Mouse (Mus musculus) midbrain, embryonic 12.5 days (tissue): Measurements from ENCODE around the gene Stk38l. TPM values are rescaled to one million over a fixed set of nuclear protein-coding genes. Genes with fewer than 3 reads are reported as not detected.

ENCODE experiments used
- ATAC-seq: fragments of 200-750 bp; cut with Nextera tagmentation; 2 replicates; pipeline ENCODE4 v1.8.0; 2017; ENCODE audit warnings: low read depth, moderate TSS enrichment, moderate library complexity; ENCODE audit not compliant: low FRiP score
- H3K27ac ChIP-seq: fragments of 300-500 bp; sonication (generic); replicated peaks from 2 replicates; pipeline ENCODE4 v1.5.1; 2016; ENCODE audit warnings: mild to moderate bottlenecking
- H3K27me3 ChIP-seq: fragments of 300-500 bp; sonication (generic); 2 replicates; pipeline ENCODE4 v1.6.1; 2016; ENCODE audit warnings: mild to moderate bottlenecking
- H3K36me3 ChIP-seq: fragments of 300-500 bp; sonication (generic); 2 replicates; pipeline ENCODE4 v1.6.1; 2016
- H3K4me1 ChIP-seq: fragments of 300-500 bp; sonication (generic); 2 replicates; pipeline ENCODE4 v1.6.1; 2016
- H3K4me2 ChIP-seq: fragments of 300-500 bp; sonication (generic); replicated peaks from 2 replicates; pipeline ENCODE4 v1.6.1; 2016; ENCODE audit warnings: mild to moderate bottlenecking, moderate library complexity
- H3K4me3 ChIP-seq: fragments of 300-500 bp; sonication (generic); 2 replicates; pipeline ENCODE4 v1.5.1; 2016; ENCODE audit warnings: mild to moderate bottlenecking
- H3K9ac ChIP-seq: fragments of 300-500 bp; sonication (generic); replicated peaks from 2 replicates; pipeline ENCODE4 v1.6.1; 2016; ENCODE audit warnings: mild to moderate bottlenecking, moderate library complexity
- H3K9me3 ChIP-seq: fragments of 300-500 bp; sonication (generic); 2 replicates; pipeline ENCODE4 v1.6.1; 2016; ENCODE audit warnings: mild to moderate bottlenecking
- whole genome bisulfite sequencing: fragments of 180-500 bp; shearing (Covaris S2); methylation state at CpG from one replicate; pipeline ENCODE4 v1.1.7; 2016; 5-methylcytosine and 5-hydroxymethylcytosine counted together
- polyA plus RNA-seq: library from polyadenylated mRNA; unstranded; fragments of >200 nt; fragmentation: Nextera tagmentation; extraction: Ambion mirVana; gene quantifications from 2 replicates; pipeline ENCODE4 v1.2.1, GENCODE M21; 2016

The Stk38l gene
- polyA plus RNA-seq, 1 experiment from 2014 or later: 19.0 TPM

- WGBS: 93% methylated on average over 3 of the region's 3 CpGs
- Histone ChIP-seq H3K4me1 (0 out of 2 replicates have a peak, but pooled peaks cover 2% of the 10 kb centered on the region), H3K4me3 (no peak overlapping the region), H3K4me2 (no peak overlapping the region), H3K27me3 (no peaks in the 10 kb centered on the region), H3K36me3 (peaks cover 17% of the 10 kb centered on the region), H3K9me3 (no peaks in the 10 kb centered on the region), H3K9ac (no peak overlapping the region), H3K27ac (no peak overlapping the region)
- no peak for ATAC-seq
Measured at GRCm38 (mm10) chr6:146778055-146778454, 53.3 kb downstream of the Stk38l start.

GRCm38 (mm10) chr6:146781566-146781965 is 56.8 kb downstream of the Stk38l start:
- Histone ChIP-seq H3K9ac (no peak overlapping the region), H3K27ac (no peak overlapping the region), H3K4me3 (no peak overlapping the region), H3K9me3 (0 out of 2 replicates have a peak, but pooled peaks cover 2% of the 10 kb centered on the region), H3K4me1 (0 out of 2 replicates have a peak, but pooled peaks cover under 1% of the 10 kb centered on the region), H3K36me3 (no peaks in the 10 kb centered on the region), H3K4me2 (no peak overlapping the region), H3K27me3 (no peaks in the 10 kb centered on the region)
- WGBS: 93% methylated on average over 3 of the region's 3 CpGs
- no peak for ATAC-seq

- 70% methylated on average over 3 of the region's 3 CpGs for WGBS
- no peak for ATAC-seq
Measured at GRCm38 (mm10) chr6:146793527-146793926, 68.7 kb downstream of the Stk38l start.

GRCm38 (mm10) chr6:146795166-146795923 is 70.5 kb downstream of the Stk38l start:
- peaks cover 40% of the 10 kb centered on the region for H3K27me3 ChIP-seq
- H3K9ac ChIP-seq: peak overlapping the region; percentile 39; the same call in 1 of the 2 replicates
- 19% methylated on average over 22 of the region's 22 CpGs for WGBS
- H3K4me3 ChIP-seq: peak overlapping the region; percentile 42
- H3K27ac ChIP-seq: no peak overlapping the region
- H3K9me3 ChIP-seq: no peaks in the 10 kb centered on the region
- no peaks in the 10 kb centered on the region for H3K36me3 ChIP-seq
- H3K4me1 ChIP-seq: peaks cover 11% of the 10 kb centered on the region
- ATAC-seq: no peak
- H3K4me2 ChIP-seq: peak overlapping the region; percentile 69

More at GRCm38 (mm10) chr6:146793527-146793926, 68.7 kb downstream of the Stk38l start:
- Histone ChIP-seq H3K27me3 (peaks cover 40% of the 10 kb centered on the region), H3K27ac (no peak overlapping the region), H3K4me2 (no peak overlapping the region), H3K9ac (no peak overlapping the region), H3K36me3 (no peaks in the 10 kb centered on the region), H3K4me1 (peaks cover 11% of the 10 kb centered on the region), H3K4me3 (no peak overlapping the region), H3K9me3 (no peaks in the 10 kb centered on the region)

- H3K9me3 ChIP-seq: no peaks in the 10 kb centered on the region
- 1% methylated on average over 36 of the region's 36 CpGs for WGBS
- ATAC-seq: peak; percentile 95
Measured at GRCm38 (mm10) chr6:146795924-146796545, 71.2 kb downstream of the Stk38l start, which contains the start of gene Arntl2. Gene Arntl2 (plus strand): TSS chr6:146796055.

GRCm38 (mm10) chr6:146797446-146797845 is 72.7 kb downstream of the Stk38l start:
- no peak overlapping the region for H3K27ac ChIP-seq
- peaks cover 11% of the 10 kb centered on the region for H3K4me1 ChIP-seq
- H3K4me3 ChIP-seq: no peak overlapping the region
- H3K9ac ChIP-seq: no peak overlapping the region
- no peaks in the 10 kb centered on the region for H3K9me3 ChIP-seq
- no peaks in the 10 kb centered on the region for H3K36me3 ChIP-seq
- 66% methylated on average over 5 of the region's 5 CpGs for WGBS
- H3K27me3 ChIP-seq: peaks cover 40% of the 10 kb centered on the region
- ATAC-seq: no peak
- no peak overlapping the region for H3K4me2 ChIP-seq

More at GRCm38 (mm10) chr6:146795924-146796545, 71.2 kb downstream of the Stk38l start, which contains the start of gene Arntl2:
- Histone ChIP-seq H3K4me2 (peak within 1 kb of the TSS; percentile 69), H3K27ac (no peak within 1 kb of the TSS), H3K36me3 (no peaks in the 10 kb centered on the region), H3K4me1 (peaks cover 11% of the 10 kb centered on the region), H3K9ac (peak within 1 kb of the TSS; percentile 39), H3K4me3 (peak within 1 kb of the TSS; percentile 42), H3K27me3 (peaks cover 40% of the 10 kb centered on the region)

GRCm38 (mm10) chr6:146809991-146810390 is 85.2 kb downstream of the Stk38l start:
- no peaks in the 10 kb centered on the region for H3K4me1 ChIP-seq
- H3K9ac ChIP-seq: no peak overlapping the region
- 89% methylated on average over 6 of the region's 6 CpGs for WGBS
- H3K27me3 ChIP-seq: no peaks in the 10 kb centered on the region
- ATAC-seq: no peak
- no peak overlapping the region for H3K27ac ChIP-seq
- H3K4me2 ChIP-seq: no peak overlapping the region
- no peaks in the 10 kb centered on the region for H3K9me3 ChIP-seq
- H3K4me3 ChIP-seq: no peak overlapping the region
- H3K36me3 ChIP-seq: no peaks in the 10 kb centered on the region

GRCm38 (mm10) chr6:146813007-146813406 is 88.2 kb downstream of the Stk38l start:
- Histone ChIP-seq H3K36me3 (no peaks in the 10 kb centered on the region), H3K27ac (no peak overlapping the region), H3K9ac (no peak overlapping the region), H3K4me1 (no peaks in the 10 kb centered on the region), H3K4me3 (no peak overlapping the region), H3K27me3 (no peaks in the 10 kb centered on the region), H3K9me3 (no peaks in the 10 kb centered on the region), H3K4me2 (no peak overlapping the region)
- no peak for ATAC-seq
- WGBS: 92% methylated on average over 5 of the region's 5 CpGs

GRCm38 (mm10) chr6:146820177-146820965 is 95.6 kb downstream of the Stk38l start:
- no peak for ATAC-seq
- H3K9ac ChIP-seq: no peak overlapping the region
- no peaks in the 10 kb centered on the region for H3K4me1 ChIP-seq
- 85% methylated on average over 29 of the region's 29 CpGs for WGBS
- no peaks in the 10 kb centered on the region for H3K9me3 ChIP-seq
- no peak overlapping the region for H3K4me3 ChIP-seq
- H3K36me3 ChIP-seq: no peaks in the 10 kb centered on the region
- no peaks in the 10 kb centered on the region for H3K27me3 ChIP-seq
- H3K4me2 ChIP-seq: no peak overlapping the region
- no peak overlapping the region for H3K27ac ChIP-seq

GRCm38 (mm10) chr6:146821958-146822357 is 97.2 kb downstream of the Stk38l start:
- WGBS: 89% methylated on average over 13 of the region's 13 CpGs
- Histone ChIP-seq H3K9me3 (no peaks in the 10 kb centered on the region), H3K27ac (no peak overlapping the region), H3K36me3 (no peaks in the 10 kb centered on the region), H3K4me1 (no peaks in the 10 kb centered on the region), H3K27me3 (no peaks in the 10 kb centered on the region), H3K4me3 (no peak overlapping the region), H3K9ac (no peak overlapping the region), H3K4me2 (no peak overlapping the region)
- no peak for ATAC-seq

GRCm38 (mm10) chr6:146824727-146825486 is 100.1 kb downstream of the Stk38l start:
- Histone ChIP-seq H3K9me3 (no peaks in the 10 kb centered on the region), H3K36me3 (no peaks in the 10 kb centered on the region), H3K4me1 (no peaks in the 10 kb centered on the region), H3K4me2 (no peak overlapping the region), H3K9ac (no peak overlapping the region), H3K4me3 (no peak overlapping the region), H3K27ac (no peak overlapping the region), H3K27me3 (no peaks in the 10 kb centered on the region)
- 42% methylated on average over 16 of the region's 16 CpGs for WGBS
- ATAC-seq: peak; percentile 61; the same call in 1 of the 2 replicates
